Mouse (Mus musculus) lung, embryonic 14.5 days (tissue): ENCODE data around the gene Manf. TPM values are rescaled to one million over a fixed set of nuclear protein-coding genes. Genes with fewer than 3 reads are reported as not detected.

ENCODE experiments used
- ATAC-seq: fragments of 200-750 bp; cut with Nextera tagmentation; 2 replicates; pipeline ENCODE4 v1.8.0; 2017; ENCODE audit warnings: mild to moderate bottlenecking, moderate TSS enrichment, moderate library complexity; ENCODE audit not compliant: insufficient read depth
- DNase-seq: peaks from one replicate; pipeline ENCODE4 v3.0.0-alpha.2; 2015
- H3K27ac ChIP-seq: fragments of 300-500 bp; sonication (generic); 2 replicates; pipeline ENCODE4 v1.5.1; 2014; ENCODE audit warnings: low read depth, mild to moderate bottlenecking, moderate library complexity
- H3K27me3 ChIP-seq: fragments of 300-500 bp; sonication (generic); 2 replicates; pipeline ENCODE4 v1.6.1; 2014; ENCODE audit warnings: low read length, control low read depth; ENCODE audit not compliant: insufficient read depth
- H3K36me3 ChIP-seq: fragments of 300-500 bp; sonication (generic); 2 replicates; pipeline ENCODE4 v1.6.1; 2014; ENCODE audit warnings: control low read depth; ENCODE audit not compliant: insufficient read depth
- H3K4me1 ChIP-seq: fragments of 300-500 bp; sonication (generic); 2 replicates; pipeline ENCODE4 v1.6.1; 2014; ENCODE audit warnings: antibody characterized with exemption, control low read depth; ENCODE audit not compliant: insufficient read depth
- H3K4me2 ChIP-seq: fragments of 300-500 bp; sonication (generic); 2 replicates; pipeline ENCODE4 v1.6.1; 2014; ENCODE audit warnings: mild to moderate bottlenecking
- H3K4me3 ChIP-seq: fragments of 300-500 bp; sonication (generic); 2 replicates; pipeline ENCODE4 v1.5.1; 2014; ENCODE audit warnings: low read depth, low read length
- H3K9ac ChIP-seq: fragments of 300-500 bp; sonication (generic); 2 replicates; pipeline ENCODE4 v1.6.1; 2014
- H3K9me3 ChIP-seq: fragments of 300-500 bp; sonication (generic); 2 replicates; pipeline ENCODE4 v1.6.1; 2016; ENCODE audit warnings: low read depth, low read length, control low read depth
- CTCF ChIP-seq: IDR thresholded peaks from 2 replicates; pipeline ENCODE4 v1.5.1; 2016; ENCODE audit warnings: antibody characterized with exemption, low read depth
- WGBS: fragments of 180-500 bp; shearing (Covaris S2); extraction: QIAGEN DNeasy Blood & Tissue Kit; methylation state at CpG from one replicate; pipeline ENCODE4 v1.1.7; 2014; 5-methylcytosine and 5-hydroxymethylcytosine counted together
- polyA plus RNA-seq: library from polyadenylated mRNA; unstranded; fragments of >200 nt; fragmentation: Nextera tagmentation; extraction: Ambion mirVana; gene quantifications from 2 replicates; pipeline ENCODE4 v1.2.1, GENCODE M21; 2014

The Manf gene
- polyA plus RNA-seq, 1 experiment from 2014 or later, result 246 TPM

- Histone ChIP-seq H3K9ac (no peak overlapping the region), H3K27me3 (no peaks in the 10 kb centered on the region), H3K4me2 (no peak overlapping the region), H3K36me3 (peaks cover 72% of the 10 kb centered on the region), H3K27ac (no peak overlapping the region), H3K9me3 (no peaks in the 10 kb centered on the region), H3K4me3 (no peak overlapping the region), H3K4me1 (no peaks in the 10 kb centered on the region)
- no peak for ATAC-seq
- DNase-seq, result no peak
- TF ChIP-seq CTCF, result no peak
- 75% methylated on average over 5 of the region's 5 CpGs for WGBS
Measured at GRCm38 (mm10) chr9:106874216-106874615, 17.6 kb downstream of the Manf start.

GRCm38 (mm10) chr9:106858036-106858435, 33.7 kb downstream of the Manf start:
- Histone ChIP-seq H3K36me3 (peaks cover 86% of the 10 kb centered on the region), H3K4me3 (no peak overlapping the region), H3K27me3 (no peaks in the 10 kb centered on the region), H3K4me2 (no peak overlapping the region), H3K27ac (no peak overlapping the region), H3K9ac (no peak overlapping the region), H3K9me3 (no peaks in the 10 kb centered on the region), H3K4me1 (no peaks in the 10 kb centered on the region)
- 87% methylated on average over 11 of the region's 11 CpGs for WGBS
- DNase-seq (no peak), ATAC-seq (no peak)
- no peak for TF ChIP-seq CTCF

- DNase-seq (no peak), ATAC-seq (no peak)
- H3K27ac ChIP-seq, result no peak overlapping the region
- no peaks in the 10 kb centered on the region for H3K9me3 ChIP-seq
- peaks cover 89% of the 10 kb centered on the region for H3K36me3 ChIP-seq
- no peak overlapping the region for H3K4me2 ChIP-seq
- H3K4me1 ChIP-seq, result no peaks in the 10 kb centered on the region
- no peak overlapping the region for H3K9ac ChIP-seq
- TF ChIP-seq CTCF, result no peak
- no peak overlapping the region for H3K4me3 ChIP-seq
- H3K27me3 ChIP-seq, result no peaks in the 10 kb centered on the region
- WGBS, result 71% methylated on average over 3 of the region's 3 CpGs
Measured at GRCm38 (mm10) chr9:106856664-106857063, 35.1 kb downstream of the Manf start.

GRCm38 (mm10) chr9:106842800-106843199, 49.0 kb downstream of the Manf start:
- Histone ChIP-seq H3K27ac (no peak overlapping the region), H3K4me3 (no peak overlapping the region), H3K9me3 (no peaks in the 10 kb centered on the region), H3K9ac (no peak overlapping the region), H3K36me3 (peaks cover 83% of the 10 kb centered on the region), H3K4me2 (no peak overlapping the region), H3K4me1 (no peaks in the 10 kb centered on the region), H3K27me3 (no peaks in the 10 kb centered on the region)
- 93% methylated on average over 6 of the region's 6 CpGs for WGBS
- ATAC-seq (no peak), DNase-seq (no peak)
- TF ChIP-seq CTCF, result no peak

- Histone ChIP-seq H3K4me3 (no peak overlapping the region), H3K27me3 (no peaks in the 10 kb centered on the region), H3K9me3 (no peaks in the 10 kb centered on the region), H3K4me2 (no peak overlapping the region), H3K36me3 (peaks cover 88% of the 10 kb centered on the region), H3K27ac (no peak overlapping the region), H3K4me1 (no peaks in the 10 kb centered on the region), H3K9ac (no peak overlapping the region)
- 0 out of 2 replicates have a peak, but pooled peaks have one; percentile 33 for TF ChIP-seq CTCF
- DNase-seq (peak; percentile 28), ATAC-seq (no peak)
- WGBS, result 100% methylated on average over 1 of the region's 1 CpGs
Measured at GRCm38 (mm10) chr9:106840569-106840968, 51.2 kb downstream of the Manf start.

GRCm38 (mm10) chr9:106822381-106823104, 69.2 kb downstream of the Manf start:
- peak; percentile 80 for ATAC-seq
- peak overlapping the region; percentile 66 for H3K4me2 ChIP-seq
- H3K27me3 ChIP-seq, result no peaks in the 10 kb centered on the region
- H3K27ac ChIP-seq, result peak overlapping the region; percentile 95
- peak; percentile 95 for DNase-seq
- H3K9ac ChIP-seq, result peak overlapping the region; percentile 90
- peaks cover 2% of the 10 kb centered on the region; the same call in 1 of the 2 replicates for H3K36me3 ChIP-seq
- WGBS, result 2% methylated on average over 32 of the region's 32 CpGs
- no peaks in the 10 kb centered on the region for H3K9me3 ChIP-seq
- no peak for TF ChIP-seq CTCF
- peak overlapping the region; percentile 97 for H3K4me3 ChIP-seq
- no peaks in the 10 kb centered on the region for H3K4me1 ChIP-seq

- H3K27ac ChIP-seq, result peak within 1 kb of the TSS; percentile 95
- H3K27me3 ChIP-seq, result no peaks in the 10 kb centered on the region
- ATAC-seq, result peak; percentile 98
- under 1% methylated on average over 70 of the region's 71 CpGs for WGBS
- TF ChIP-seq CTCF, result no peak
- peak; percentile 98 for DNase-seq
- peak within 1 kb of the TSS; percentile 90 for H3K9ac ChIP-seq
- H3K4me2 ChIP-seq, result peak within 1 kb of the TSS; percentile 66
- no peaks in the 10 kb centered on the region for H3K4me1 ChIP-seq
- peak within 1 kb of the TSS; percentile 97 for H3K4me3 ChIP-seq
- peaks cover under 1% of the 10 kb centered on the region; the same call in 1 of the 2 replicates for H3K36me3 ChIP-seq
- H3K9me3 ChIP-seq, result no peaks in the 10 kb centered on the region
Measured at GRCm38 (mm10) chr9:106821618-106822380, 70.0 kb downstream of the Manf start, which contains the start of gene Dcaf1. Dcaf1 (plus strand) TSS chr9:106821874.
